Mouse (Mus musculus): ENCODE results near the gene Daxx. TPM values are rescaled to one million over a fixed set of nuclear protein-coding genes. Genes with fewer than 3 reads are reported as not detected.
A peak's percentile ranks its signal among the peaks of the same experiment; 100 is the strongest.

Gene Daxx
- polyA plus RNA-seq, 1 experiment = 129 TPM

GRCm38 (mm10) chr17:33908331-33909076 is 710 bp upstream of the Daxx start:
- under 1% methylated on average over 44 of the region's 44 CpGs for WGBS
- no peak; the same call in 1 of the 2 replicates for TF ChIP-seq CTCF (IDR thresholded peaks at IDR 0.05; ENCODE audit: borderline replicate concordance, control insufficient read depth, extremely low read depth, insufficient read depth, low read length, poor library complexity)
- TF ChIP-seq POLR2A (IDR thresholded peaks at IDR 0.05; ENCODE audit: control insufficient read depth, extremely low read depth, insufficient read depth, low read length, poor library complexity) = no peak
- Histone ChIP-seq H3K27ac (ENCODE audit: control insufficient read depth, insufficient read depth, low read length) (peak overlapping the region; percentile 18), H3K4me3 (ENCODE audit: control insufficient read depth, insufficient read depth, low read length) (peak overlapping the region; percentile 62), H3K4me1 (replicated peaks; ENCODE audit: control insufficient read depth, insufficient read depth, low read length) (peaks cover 21% of the 10 kb centered on the region), H3K27me3 (ENCODE audit: control insufficient read depth, insufficient read depth, low read length) (no peaks in the 10 kb centered on the region), H3K36me3 (ENCODE audit: control insufficient read depth, insufficient read depth, low read length) (peaks cover 19% of the 10 kb centered on the region)
- DNase-seq = peak; percentile 50

DNA sequence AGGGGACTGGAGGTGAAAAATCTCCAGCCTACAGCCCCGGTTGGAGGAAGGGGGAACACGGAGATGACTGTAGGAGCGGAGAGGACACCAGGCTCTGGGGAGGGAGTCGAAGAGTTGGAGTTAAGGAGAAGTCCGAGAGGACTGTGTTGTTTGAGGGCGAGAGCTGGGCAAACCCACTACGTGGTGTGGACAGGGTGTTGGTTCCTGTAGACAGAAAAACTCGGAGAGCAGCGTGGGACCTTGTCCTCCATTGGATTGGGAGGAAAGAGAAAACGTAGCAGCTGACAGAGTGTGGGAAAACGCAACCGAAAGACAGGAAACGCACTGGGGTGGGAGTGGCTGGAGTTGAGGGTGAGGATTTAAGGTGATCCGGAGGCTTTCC is 646 bp downstream of the Daxx start:
- TF ChIP-seq POLR2A (IDR thresholded peaks at IDR 0.05; ENCODE audit: control insufficient read depth, extremely low read depth, insufficient read depth, low read length, poor library complexity) (no peak; the same call in 1 of the 2 replicates), CTCF (IDR thresholded peaks at IDR 0.05; ENCODE audit: borderline replicate concordance, control insufficient read depth, extremely low read depth, insufficient read depth, low read length, poor library complexity) (no peak)
- Histone ChIP-seq H3K4me1 (replicated peaks; ENCODE audit: control insufficient read depth, insufficient read depth, low read length) (peaks cover 19% of the 10 kb centered on the region), H3K4me3 (ENCODE audit: control insufficient read depth, insufficient read depth, low read length) (peak overlapping the region; percentile 94), H3K27me3 (ENCODE audit: control insufficient read depth, insufficient read depth, low read length) (no peaks in the 10 kb centered on the region), H3K36me3 (ENCODE audit: control insufficient read depth, insufficient read depth, low read length) (peaks cover 25% of the 10 kb centered on the region), H3K27ac (ENCODE audit: control insufficient read depth, insufficient read depth, low read length) (peak overlapping the region; percentile 85)
- peak; percentile 58 for DNase-seq
- under 1% methylated on average over 14 of the region's 14 CpGs for WGBS

DNA sequence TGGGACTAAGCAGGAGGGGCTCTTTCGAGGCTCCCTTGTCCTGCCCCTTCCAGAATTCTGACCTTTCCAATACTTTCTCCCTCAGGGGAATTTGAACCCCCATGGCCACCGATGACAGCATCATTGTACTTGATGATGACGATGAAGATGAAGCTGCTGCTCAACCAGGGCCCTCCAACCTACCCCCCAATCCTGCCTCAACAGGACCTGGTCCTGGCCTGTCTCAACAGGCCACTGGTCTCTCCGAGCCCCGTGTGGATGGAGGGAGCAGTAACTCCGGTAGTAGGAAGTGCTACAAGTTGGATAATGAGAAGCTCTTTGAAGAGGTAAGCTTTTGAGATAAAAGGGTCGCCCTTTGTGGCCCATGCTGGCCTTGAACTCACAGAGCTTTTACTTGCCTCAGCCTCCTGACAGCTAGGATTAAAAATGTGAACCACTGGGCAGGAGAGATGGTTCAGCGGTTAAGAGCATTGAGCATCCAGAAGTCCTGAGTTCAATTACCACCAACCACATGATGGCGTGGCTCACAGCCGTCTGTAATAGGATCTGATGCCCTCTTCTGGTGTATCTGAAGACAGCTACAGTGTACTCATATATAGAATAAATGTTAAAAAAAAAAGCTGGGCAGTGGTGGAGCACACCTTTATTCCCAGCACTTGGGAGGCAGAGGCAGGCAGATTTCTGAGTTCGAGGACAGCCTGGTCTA is 1.3 kb downstream of the Daxx start:
- Histone ChIP-seq H3K36me3 (ENCODE audit: control insufficient read depth, insufficient read depth, low read length) (peaks cover 25% of the 10 kb centered on the region), H3K4me1 (replicated peaks; ENCODE audit: control insufficient read depth, insufficient read depth, low read length) (peaks cover 23% of the 10 kb centered on the region), H3K4me3 (ENCODE audit: control insufficient read depth, insufficient read depth, low read length) (peak overlapping the region; percentile 94), H3K27ac (ENCODE audit: control insufficient read depth, insufficient read depth, low read length) (peak overlapping the region; percentile 85; the same call in 1 of the 2 replicates), H3K27me3 (ENCODE audit: control insufficient read depth, insufficient read depth, low read length) (no peaks in the 10 kb centered on the region)
- TF ChIP-seq POLR2A (IDR thresholded peaks at IDR 0.05; ENCODE audit: control insufficient read depth, extremely low read depth, insufficient read depth, low read length, poor library complexity) (no peak), CTCF (IDR thresholded peaks at IDR 0.05; ENCODE audit: borderline replicate concordance, control insufficient read depth, extremely low read depth, insufficient read depth, low read length, poor library complexity) (no peak)
- DNase-seq = no peak
- WGBS = 48% methylated on average over 11 of the region's 11 CpGs

GRCm38 (mm10) chr17:33911052-33911812 is 2.0 kb downstream of the Daxx start:
- TF ChIP-seq CTCF (IDR thresholded peaks at IDR 0.05; ENCODE audit: borderline replicate concordance, control insufficient read depth, extremely low read depth, insufficient read depth, low read length, poor library complexity) (no peak), POLR2A (IDR thresholded peaks at IDR 0.05; ENCODE audit: control insufficient read depth, extremely low read depth, insufficient read depth, low read length, poor library complexity) (no peak)
- DNase-seq = no peak
- H3K27ac ChIP-seq (ENCODE audit: control insufficient read depth, insufficient read depth, low read length) = no peak overlapping the region
- H3K4me1 ChIP-seq (replicated peaks; ENCODE audit: control insufficient read depth, insufficient read depth, low read length) = peaks cover 23% of the 10 kb centered on the region
- WGBS = 93% methylated on average over 31 of the region's 31 CpGs
- H3K27me3 ChIP-seq (ENCODE audit: control insufficient read depth, insufficient read depth, low read length) = no peaks in the 10 kb centered on the region
- peaks cover 25% of the 10 kb centered on the region for H3K36me3 ChIP-seq (ENCODE audit: control insufficient read depth, insufficient read depth, low read length)
- no peak overlapping the region for H3K4me3 ChIP-seq (ENCODE audit: control insufficient read depth, insufficient read depth, low read length)

GRCm38 (mm10) chr17:33911813-33912414 is 2.7 kb downstream of the Daxx start:
- Histone ChIP-seq H3K4me3 (ENCODE audit: control insufficient read depth, insufficient read depth, low read length) (no peak overlapping the region), H3K4me1 (replicated peaks; ENCODE audit: control insufficient read depth, insufficient read depth, low read length) (peaks cover 26% of the 10 kb centered on the region), H3K36me3 (ENCODE audit: control insufficient read depth, insufficient read depth, low read length) (peaks cover 25% of the 10 kb centered on the region), H3K27me3 (ENCODE audit: control insufficient read depth, insufficient read depth, low read length) (no peaks in the 10 kb centered on the region), H3K27ac (ENCODE audit: control insufficient read depth, insufficient read depth, low read length) (no peak overlapping the region)
- 92% methylated on average over 28 of the region's 28 CpGs for WGBS
- no peak for DNase-seq
- no peak for TF ChIP-seq POLR2A (IDR thresholded peaks at IDR 0.05; ENCODE audit: control insufficient read depth, extremely low read depth, insufficient read depth, low read length, poor library complexity)
- no peak for TF ChIP-seq CTCF (IDR thresholded peaks at IDR 0.05; ENCODE audit: borderline replicate concordance, control insufficient read depth, extremely low read depth, insufficient read depth, low read length, poor library complexity)

DNA sequence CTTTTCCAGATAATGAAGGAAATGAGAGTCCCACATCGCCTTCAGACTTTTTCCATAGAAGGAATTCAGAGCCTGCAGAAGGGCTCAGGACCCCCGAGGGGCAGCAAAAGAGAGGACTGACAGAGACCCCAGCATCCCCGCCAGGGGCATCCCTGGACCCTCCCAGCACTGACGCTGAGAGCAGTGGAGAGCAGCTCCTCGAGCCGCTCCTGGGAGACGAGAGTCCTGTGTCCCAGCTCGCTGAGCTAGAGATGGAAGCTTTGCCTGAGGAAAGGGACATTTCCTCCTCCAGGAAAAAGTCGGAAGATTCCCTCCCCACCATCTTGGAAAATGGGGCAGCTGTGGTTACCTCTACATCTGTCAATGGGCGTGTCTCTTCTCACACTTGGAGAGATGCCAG is 4.0 kb downstream of the Daxx start:
- peaks cover 25% of the 10 kb centered on the region for H3K36me3 ChIP-seq (ENCODE audit: control insufficient read depth, insufficient read depth, low read length)
- no peaks in the 10 kb centered on the region for H3K27me3 ChIP-seq (ENCODE audit: control insufficient read depth, insufficient read depth, low read length)
- TF ChIP-seq CTCF (IDR thresholded peaks at IDR 0.05; ENCODE audit: borderline replicate concordance, control insufficient read depth, extremely low read depth, insufficient read depth, low read length, poor library complexity) (no peak), POLR2A (IDR thresholded peaks at IDR 0.05; ENCODE audit: control insufficient read depth, extremely low read depth, insufficient read depth, low read length, poor library complexity) (no peak)
- WGBS = 94% methylated on average over 10 of the region's 10 CpGs
- DNase-seq = no peak
- no peak overlapping the region for H3K4me3 ChIP-seq (ENCODE audit: control insufficient read depth, insufficient read depth, low read length)
- H3K27ac ChIP-seq (ENCODE audit: control insufficient read depth, insufficient read depth, low read length) = no peak overlapping the region
- peaks cover 27% of the 10 kb centered on the region for H3K4me1 ChIP-seq (replicated peaks; ENCODE audit: control insufficient read depth, insufficient read depth, low read length)

Data from thymus, adult 2 months (tissue).